Mouse (Mus musculus): ENCODE results near the gene BC030499.
"Not testable (repeated sequence)": the region's sequence is repeated elsewhere in the genome, so short reads cannot be mapped to it uniquely, and the experiment has no call there.

BC030499 gene

DNA sequence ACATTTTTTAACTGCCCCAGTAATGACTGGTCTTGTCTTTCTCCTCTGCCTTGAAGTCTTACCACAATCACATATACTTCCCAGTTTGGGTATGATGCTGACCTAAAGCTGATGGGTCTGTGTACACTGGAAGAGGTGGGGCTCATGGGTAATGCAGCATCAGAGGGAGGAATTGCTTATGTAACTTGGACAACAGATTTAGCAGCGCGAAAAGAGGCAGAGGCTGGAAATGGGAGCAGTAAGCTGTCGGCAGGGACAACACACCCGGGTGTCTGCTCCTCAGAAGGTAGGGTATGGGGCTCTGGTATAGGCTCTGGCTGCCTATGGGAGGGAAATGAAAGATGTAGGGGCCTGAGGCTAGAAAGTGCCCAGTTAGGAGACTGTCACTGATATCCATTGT is at the start of gene BC030499:
BC030499 (plus strand) TSS at position 188 of the 400 bp plus-strand sequence.
- DNase-seq (ENCODE audit: low spot score in 2 of 2): peak; percentile 48 to 59

DNA sequence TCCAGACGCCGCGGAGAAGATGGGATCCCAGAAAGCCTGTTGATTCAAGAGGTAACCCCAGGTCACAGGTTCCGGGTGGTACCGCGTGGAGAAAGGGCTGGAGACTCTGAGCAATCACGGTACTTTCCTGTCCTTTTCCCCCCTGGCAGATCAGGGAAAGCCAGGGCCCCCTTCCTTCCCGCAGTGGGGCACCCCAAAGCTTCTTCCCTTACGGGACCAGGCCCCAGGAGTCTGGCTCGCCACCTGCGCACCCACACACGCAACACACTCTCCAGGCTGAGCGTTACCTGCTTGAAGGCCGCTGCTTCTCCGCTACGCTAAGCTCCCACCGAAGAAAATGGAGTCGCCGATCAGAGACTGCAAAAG is 45.4 kb upstream of the BC030499 start:
- peak in 1 of 2 experiments; percentile 7 for DNase-seq (ENCODE audit: low spot score in 2 of 2)

DNA sequence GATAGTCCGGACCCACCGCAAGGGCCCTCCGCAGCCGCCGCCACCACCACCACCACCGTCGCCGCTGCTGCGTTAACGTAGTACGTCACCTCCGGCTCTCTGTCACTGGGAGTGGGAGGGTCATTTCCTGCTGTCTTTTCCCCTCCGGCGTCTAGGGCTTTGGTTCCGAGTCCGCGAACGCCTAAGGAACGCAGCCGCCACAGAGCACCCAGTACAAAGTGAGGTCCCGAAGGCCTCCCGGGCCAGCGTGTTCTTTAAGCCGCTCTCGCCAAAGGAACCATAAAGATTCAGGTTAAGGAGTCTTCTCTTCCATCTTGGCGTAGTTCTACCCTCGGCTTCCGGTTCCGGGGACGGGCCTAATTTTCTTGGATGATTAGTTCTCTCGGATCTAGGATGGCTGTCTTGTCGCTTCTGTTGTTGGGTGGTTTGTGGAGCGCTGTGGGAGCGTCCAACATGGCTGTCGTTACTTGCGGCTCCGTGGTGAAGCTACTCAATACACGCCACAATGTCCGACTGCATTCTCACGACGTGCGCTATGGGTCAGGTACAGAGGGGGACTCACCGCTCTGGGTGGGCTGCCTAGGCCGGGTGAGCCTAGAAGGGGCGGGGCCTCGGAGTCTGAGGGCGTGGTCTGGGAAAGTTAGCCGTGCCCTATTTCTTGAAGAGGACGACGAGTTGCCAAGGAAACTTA is 44.9 kb upstream of the BC030499 start, which contains the start of the genes Sdf2 and Supt6:
Sdf2 (plus strand) TSS at position 120 of the 691 bp plus-strand sequence.
Supt6 (minus strand) TSS at position 361 of the 691 bp plus-strand sequence.
- DNase-seq (ENCODE audit: low spot score in 2 of 2): peak; percentile 61 to 87

DNA sequence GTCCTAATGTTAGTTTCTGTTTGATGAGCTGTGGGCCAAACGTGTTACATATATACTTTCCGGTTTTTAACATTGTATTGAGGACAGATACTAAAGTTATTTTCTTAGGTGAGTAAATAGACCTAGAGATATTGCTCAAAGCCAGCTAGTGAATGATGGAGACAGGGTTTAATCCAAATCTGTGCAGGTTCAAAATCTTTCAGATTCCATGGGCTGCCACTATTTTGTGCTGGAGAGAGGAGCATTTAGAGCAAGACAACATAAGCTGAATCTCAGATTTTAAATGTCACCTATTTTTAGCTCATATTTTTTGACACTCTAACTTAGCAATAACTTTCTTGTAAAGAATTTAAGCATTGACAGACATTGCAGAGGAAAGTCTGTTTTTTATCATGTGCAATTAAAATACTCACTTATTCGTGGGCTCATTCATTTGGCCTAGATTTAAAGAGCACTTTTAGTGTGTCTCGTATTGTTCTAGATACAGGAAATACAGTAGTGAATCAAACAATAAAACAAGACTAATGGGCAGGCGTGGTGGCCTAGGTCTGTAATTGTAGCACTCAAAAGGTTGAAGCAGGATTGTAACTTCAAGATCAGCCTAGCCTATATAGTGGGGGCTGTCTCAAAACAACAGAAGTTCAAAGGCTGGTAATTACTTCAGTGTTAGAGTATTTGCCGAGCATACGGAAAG is 44.2 kb upstream of the BC030499 start:
- DNase-seq (ENCODE audit: low spot score in 2 of 2): no peak

DNA sequence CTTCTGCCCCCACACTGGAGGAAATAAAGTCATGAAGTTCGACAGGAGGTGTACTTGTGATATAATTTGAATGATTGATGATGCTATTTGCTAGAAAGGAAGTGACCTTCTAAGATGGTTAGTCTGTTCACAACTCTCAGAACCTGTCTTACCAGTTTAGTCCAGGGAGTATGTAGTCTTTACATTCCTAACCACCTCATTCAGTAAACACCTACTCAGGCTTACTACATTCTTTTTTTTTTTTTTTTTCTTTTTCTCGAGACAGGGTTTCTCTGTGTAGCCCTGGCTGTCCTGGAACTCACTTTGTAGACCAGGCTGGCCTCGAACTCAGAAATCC is 43.7 kb upstream of the BC030499 start:
- no peak for DNase-seq (ENCODE audit: low spot score in 2 of 2)

- no peak for DNase-seq (ENCODE audit: low spot score in 2 of 2)
Measured at GRCm38 (mm10) chr11:78247727-78248140, 42.9 kb upstream of the BC030499 start.

- DNase-seq (ENCODE audit: low spot score in 2 of 2): no peak
Measured at GRCm38 (mm10) chr11:78256618-78257017, 34.0 kb upstream of the BC030499 start.

- no peak for DNase-seq (ENCODE audit: low spot score in 2 of 2)
Measured at GRCm38 (mm10) chr11:78260489-78261258, 30.0 kb upstream of the BC030499 start.

- DNase-seq (ENCODE audit: low spot score in 2 of 2): peak; percentile 69 to 83
Measured at GRCm38 (mm10) chr11:78261380-78262352, 29.0 kb upstream of the BC030499 start, which contains the start of gene 2610507B11Rik. 2610507B11Rik (plus strand) TSS chr11:78261752.

DNA sequence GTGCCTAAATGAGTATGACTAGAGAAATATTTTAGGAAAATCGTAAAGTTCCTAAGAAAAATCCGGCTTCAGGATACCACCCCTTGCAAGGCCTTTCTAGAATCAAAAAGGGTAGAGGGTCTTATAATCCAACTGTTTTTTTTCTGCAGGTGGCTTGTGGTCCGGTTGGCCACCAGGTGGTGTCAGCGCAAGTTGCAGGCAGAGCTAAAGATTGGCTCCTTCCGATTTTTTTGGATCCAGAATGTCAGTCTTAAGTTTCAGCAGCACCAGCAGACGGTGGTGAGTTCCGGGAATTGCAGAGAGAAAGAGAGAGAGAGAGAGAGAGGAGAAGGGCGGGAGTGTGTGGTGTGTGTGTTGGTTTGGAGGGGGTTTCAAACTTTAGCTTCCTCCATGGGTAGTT is 28.1 kb upstream of the BC030499 start:
- DNase-seq (ENCODE audit: low spot score in 2 of 2): peak in 1 of 2 experiments; percentile 39

GRCm38 (mm10) chr11:78265571-78265970 is 25.1 kb upstream of the BC030499 start:
- DNase-seq (ENCODE audit: low spot score in 2 of 2): no peak

GRCm38 (mm10) chr11:78271986-78272385 is 18.7 kb upstream of the BC030499 start:
- DNase-seq (ENCODE audit: low spot score in 2 of 2): peak; percentile 43 to 79

- no peak for DNase-seq (ENCODE audit: low spot score in 2 of 2)
Measured at GRCm38 (mm10) chr11:78275596-78275995, 15.0 kb upstream of the BC030499 start.

DNA sequence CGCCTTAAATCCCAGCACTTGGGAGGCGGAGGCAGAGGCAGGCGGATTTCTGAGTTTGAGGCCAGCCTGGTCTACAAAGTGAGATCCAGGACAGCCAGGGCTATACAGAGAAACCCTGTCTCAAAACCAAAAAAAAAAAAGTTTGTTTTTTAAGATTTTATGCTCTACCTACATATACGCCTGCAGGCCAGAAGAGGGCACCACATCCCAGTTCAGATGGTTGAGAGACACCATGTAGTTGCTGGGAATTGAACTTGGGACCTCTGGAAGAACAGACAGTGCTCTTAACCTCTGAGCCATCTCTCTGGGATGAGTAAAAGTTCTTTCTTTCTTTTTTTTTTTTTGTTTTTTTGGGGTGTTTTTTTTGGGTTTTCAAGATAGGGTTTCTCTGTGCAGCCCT is 14.5 kb upstream of the BC030499 start:
- not testable (repeated sequence) for DNase-seq (ENCODE audit: low spot score in 2 of 2)

DNA sequence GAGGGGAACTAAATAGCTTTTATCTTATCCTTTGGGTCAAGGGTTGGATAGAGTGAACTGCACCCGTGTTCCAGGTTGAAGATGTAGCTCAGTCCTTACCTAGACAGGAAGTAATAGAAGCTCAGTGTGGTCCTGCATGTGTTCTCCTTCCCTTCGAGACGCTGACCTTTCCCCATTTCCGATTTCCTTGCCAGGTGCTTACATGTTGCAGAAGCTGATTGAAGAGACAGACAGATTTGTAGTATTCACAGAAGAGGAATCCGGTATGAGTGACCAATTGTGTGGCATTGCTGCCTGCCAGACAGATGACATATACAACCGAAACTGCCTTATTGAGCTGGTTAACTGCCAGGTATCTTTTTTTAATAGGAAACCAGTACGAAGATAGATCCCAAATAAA is 11.8 kb upstream of the BC030499 start:
- DNase-seq (ENCODE audit: low spot score in 2 of 2): no peak

DNA sequence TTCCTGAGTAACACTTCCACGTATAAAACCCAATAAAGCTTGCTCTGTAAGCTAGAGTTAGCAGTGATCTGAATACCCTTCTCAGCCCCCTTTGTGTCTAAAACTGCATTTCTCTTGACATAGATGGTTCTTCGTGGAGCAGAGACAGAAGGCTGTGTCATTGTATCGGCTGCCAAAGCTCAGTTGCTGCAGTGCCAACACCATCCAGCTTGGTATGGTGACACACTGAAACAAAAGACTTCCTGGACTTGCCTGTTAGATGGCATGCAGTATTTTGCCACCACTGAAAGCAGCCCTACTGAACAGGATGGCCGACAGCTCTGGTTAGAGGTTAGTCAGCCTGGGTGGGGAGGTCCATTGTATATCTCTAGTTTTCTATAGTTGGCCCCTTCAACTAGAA is 11.1 kb upstream of the BC030499 start:
- DNase-seq (ENCODE audit: low spot score in 2 of 2): no peak

DNA sequence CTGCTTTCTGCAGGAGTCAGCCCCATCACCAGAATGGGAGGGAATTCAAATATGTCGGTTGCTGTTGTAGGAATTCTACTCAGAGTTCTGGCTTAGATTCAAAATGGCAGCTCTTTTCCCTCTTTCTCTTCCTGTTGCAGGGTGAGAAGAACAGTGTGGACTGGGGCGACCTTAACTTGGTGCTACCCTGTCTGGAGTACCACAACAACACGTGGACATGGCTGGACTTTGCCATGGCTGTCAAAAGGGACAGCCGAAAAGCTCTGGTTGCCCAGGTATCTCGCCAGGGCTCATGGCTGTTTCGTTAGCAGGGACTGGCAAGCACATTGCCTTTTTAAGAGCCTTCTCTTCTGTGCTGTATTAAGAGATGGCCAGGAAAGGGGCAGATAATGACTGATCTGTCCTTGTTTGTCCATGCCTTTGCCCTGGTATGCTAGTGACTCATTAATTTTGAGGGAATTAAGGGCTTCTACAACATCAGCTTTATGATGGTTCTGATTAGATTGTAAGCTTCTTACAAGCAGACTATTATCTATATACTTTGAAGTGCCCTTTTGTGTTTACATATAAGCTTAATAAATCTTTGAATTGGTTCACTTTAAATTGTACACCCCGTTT is 1.4 kb upstream of the BC030499 start:
- no peak for DNase-seq (ENCODE audit: low spot score in 2 of 2)

DNA sequence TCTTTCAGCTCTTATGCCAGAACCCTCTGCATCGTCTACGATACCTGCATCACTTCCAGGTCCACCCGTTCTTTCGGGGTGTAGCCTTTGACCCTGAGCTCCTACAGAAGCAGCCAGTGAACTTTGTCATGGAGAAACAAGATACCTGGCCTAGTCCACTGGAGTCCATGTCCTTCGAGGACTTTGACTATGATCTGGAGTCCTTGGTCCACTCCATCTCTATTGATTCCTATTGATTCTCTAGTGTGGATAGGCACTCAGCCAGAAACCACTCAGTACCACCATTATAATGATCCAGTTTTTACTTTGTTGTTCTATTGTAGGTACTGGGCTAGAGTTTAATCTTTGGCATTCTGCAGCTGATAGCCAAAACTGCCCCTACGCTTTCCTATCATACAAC is 3.9 kb downstream of the BC030499 start:
- DNase-seq (ENCODE audit: low spot score in 2 of 2): no peak

GRCm38 (mm10) chr11:78300917-78301316 is 10.3 kb downstream of the BC030499 start:
- no peak for DNase-seq (ENCODE audit: low spot score in 2 of 2)

GRCm38 (mm10) chr11:78301357-78302084 is 10.9 kb downstream of the BC030499 start, which contains the start of gene Spag5:
Spag5 (plus strand) TSS chr11:78301529.
- DNase-seq (ENCODE audit: low spot score in 2 of 2): peak; percentile 75 to 90

Data from left cerebral cortex, adult 9 months (tissue).